Mouse (Mus musculus) heart, embryonic 16.5 days (tissue): ENCODE results near the gene Inhbb. TPM values are rescaled to one million over a fixed set of nuclear protein-coding genes. Genes with fewer than 3 reads are reported as not detected.

Experiments used
- ATAC-seq: fragments of 200-750 bp; cut with Nextera tagmentation; replicated peaks from 2 replicates; pipeline ENCODE4 v1.8.0; 2017; ENCODE audit warnings: moderate number of reproducible peaks; ENCODE audit not compliant: insufficient read depth, low FRiP score; ENCODE audit errors: extremely low read depth
- H3K27ac ChIP-seq: fragments of 300-500 bp; sonication (generic); 2 replicates; pipeline ENCODE4 v1.5.1; 2014; ENCODE audit warnings: mild to moderate bottlenecking, low read length, control low read depth, moderate library complexity
- H3K27me3 ChIP-seq: fragments of 300-500 bp; sonication (generic); 2 replicates; pipeline ENCODE4 v1.6.1; 2014; ENCODE audit warnings: low read length, mixed read lengths; ENCODE audit not compliant: control insufficient read depth, insufficient read depth
- H3K36me3 ChIP-seq: fragments of 300-500 bp; sonication (generic); 2 replicates; pipeline ENCODE4 v1.6.1; 2014; ENCODE audit not compliant: control insufficient read depth, insufficient read depth
- H3K4me1 ChIP-seq: fragments of 300-500 bp; sonication (generic); 2 replicates; pipeline ENCODE4 v1.6.1; 2014; ENCODE audit warnings: low read length, mixed read lengths; ENCODE audit not compliant: control insufficient read depth, insufficient read depth
- H3K4me2 ChIP-seq: fragments of 300-500 bp; sonication (generic); 2 replicates; pipeline ENCODE4 v1.6.1; 2014; ENCODE audit warnings: low read depth, mild to moderate bottlenecking, control low read depth, low read length
- H3K4me3 ChIP-seq: fragments of 300-500 bp; sonication (generic); 2 replicates; pipeline ENCODE4 v1.5.1; 2014; ENCODE audit warnings: mild to moderate bottlenecking, control low read depth, low read length
- H3K9ac ChIP-seq: fragments of 300-500 bp; sonication (generic); 2 replicates; pipeline ENCODE4 v1.6.1; 2014; ENCODE audit warnings: low read length, control low read depth
- H3K9me3 ChIP-seq: fragments of 300-500 bp; sonication (generic); replicated peaks from 2 replicates; pipeline ENCODE4 v1.6.1; 2016; ENCODE audit warnings: low read length; ENCODE audit not compliant: control insufficient read depth
- WGBS: fragments of 180-500 bp; shearing (Covaris S2); extraction: QIAGEN DNeasy Blood & Tissue Kit; methylation state at CpG from one replicate; pipeline ENCODE4 v1.1.7; 2014; 5-methylcytosine and 5-hydroxymethylcytosine counted together
- polyA plus RNA-seq: library from polyadenylated mRNA; unstranded; fragments of >200 nt; fragmentation: Nextera tagmentation; extraction: Ambion mirVana; gene quantifications from 2 replicates; pipeline ENCODE4 v1.2.1, GENCODE M21; 2015

Gene Inhbb
- 0.39 and 0.46 TPM in 2 replicates for polyA plus RNA-seq

DNA sequence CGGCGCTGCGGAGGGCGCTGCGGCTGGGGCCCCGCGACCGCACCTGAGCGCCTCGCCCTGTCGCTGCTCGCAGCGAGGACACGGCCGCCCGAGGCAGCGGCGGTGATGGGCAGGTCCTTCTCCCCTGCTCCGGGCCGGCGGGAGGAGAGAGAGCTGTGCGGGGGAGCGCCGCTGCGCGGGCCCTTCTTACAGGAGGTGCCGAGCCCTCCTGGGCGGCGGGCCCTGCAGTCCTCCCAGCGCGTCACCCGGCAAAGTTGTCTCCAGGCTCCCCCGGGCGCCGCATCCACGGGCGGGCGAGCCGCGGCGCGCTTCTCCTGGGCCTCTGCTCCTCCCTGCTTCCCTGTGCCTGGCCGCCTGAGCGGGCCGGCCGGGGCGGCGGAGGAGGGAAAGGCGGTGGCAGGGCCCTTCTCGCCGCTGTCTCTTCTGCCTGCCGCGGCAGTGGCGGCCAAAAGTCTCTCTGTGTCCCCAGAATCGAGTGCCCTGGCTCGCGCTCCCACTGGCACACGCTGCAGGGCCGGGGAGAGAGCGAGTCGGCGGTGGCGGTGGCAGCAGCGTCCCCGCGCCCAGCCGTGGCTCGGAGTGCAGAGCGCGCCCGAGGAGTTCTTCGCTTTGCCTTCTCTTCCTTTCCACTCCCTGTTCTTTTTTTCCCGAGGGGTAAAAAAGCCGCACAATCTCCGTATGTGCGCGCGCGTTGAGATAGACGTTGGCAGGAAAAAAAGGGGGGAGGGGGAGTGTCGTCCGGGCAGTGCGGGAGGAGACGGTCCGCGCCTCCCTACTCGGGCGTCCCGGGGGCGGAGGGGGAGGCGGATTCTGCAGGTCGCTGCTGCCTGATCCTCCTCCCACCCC is at the start of gene Inhbb:
Gene Inhbb (minus strand): TSS at position 673 of the 846 bp plus-strand sequence.
- Histone ChIP-seq H3K9me3 (no peaks in the 10 kb centered on the region), H3K36me3 (no peaks in the 10 kb centered on the region), H3K9ac (peak within 1 kb of the TSS; percentile 69), H3K27ac (no peak within 1 kb of the TSS), H3K27me3 (peaks cover 68% of the 10 kb centered on the region), H3K4me3 (peak within 1 kb of the TSS; percentile 78), H3K4me2 (peak within 1 kb of the TSS; percentile 100), H3K4me1 (peaks cover 16% of the 10 kb centered on the region)
- ATAC-seq: peak; percentile 24; the same call in 1 of the 2 replicates
- under 1% methylated on average over 74 of the region's 92 CpGs for WGBS

DNA sequence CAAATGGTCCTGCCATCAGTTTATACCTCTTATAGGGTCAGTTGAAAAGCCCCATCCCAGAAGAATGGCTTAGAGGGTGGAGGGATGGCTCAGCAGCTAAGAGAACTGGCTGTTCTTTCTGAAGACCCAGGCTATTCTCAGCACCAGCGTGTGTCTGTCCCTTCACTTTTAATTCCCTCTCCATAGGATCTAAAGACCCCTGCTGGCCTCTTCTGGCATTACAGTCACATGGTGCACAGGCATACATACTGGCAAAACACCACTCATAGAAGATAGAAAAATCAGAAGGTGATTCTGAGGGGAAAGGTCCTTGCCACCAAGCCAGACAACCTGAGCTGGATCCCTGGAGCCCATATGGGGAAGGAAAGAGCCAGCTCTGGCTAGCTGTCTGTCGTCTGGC is 41.3 kb upstream of the Inhbb start:
- WGBS: 51% methylated on average over 2 of the region's 2 CpGs
- Histone ChIP-seq H3K36me3 (no peaks in the 10 kb centered on the region), H3K9ac (no peak overlapping the region), H3K27me3 (no peaks in the 10 kb centered on the region), H3K4me3 (no peak overlapping the region), H3K27ac (no peak overlapping the region), H3K9me3 (no peaks in the 10 kb centered on the region), H3K4me1 (no peaks in the 10 kb centered on the region), H3K4me2 (no peak overlapping the region)
- no peak for ATAC-seq

DNA sequence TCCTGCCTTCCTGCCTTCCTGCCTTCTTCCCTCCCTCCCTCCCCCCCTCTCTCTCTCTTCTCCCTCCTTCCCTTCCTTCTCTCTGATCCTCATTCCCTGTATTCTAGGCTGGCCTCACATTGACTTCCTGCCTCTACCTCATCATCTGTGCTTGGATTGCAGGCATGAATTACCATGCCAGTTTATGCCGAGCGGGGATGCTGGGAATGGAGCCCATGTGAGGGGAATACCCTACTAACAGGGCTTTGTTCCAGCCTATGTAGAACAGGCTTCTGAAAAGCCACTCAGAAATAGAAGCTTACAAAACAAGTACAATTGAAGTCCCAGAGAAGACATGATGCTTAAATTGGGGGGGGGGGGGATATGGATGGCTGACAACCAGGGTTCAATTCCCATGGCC is 38.0 kb upstream of the Inhbb start:
- no peak overlapping the region for H3K4me3 ChIP-seq
- WGBS: 80% methylated on average over 2 of the region's 2 CpGs

DNA sequence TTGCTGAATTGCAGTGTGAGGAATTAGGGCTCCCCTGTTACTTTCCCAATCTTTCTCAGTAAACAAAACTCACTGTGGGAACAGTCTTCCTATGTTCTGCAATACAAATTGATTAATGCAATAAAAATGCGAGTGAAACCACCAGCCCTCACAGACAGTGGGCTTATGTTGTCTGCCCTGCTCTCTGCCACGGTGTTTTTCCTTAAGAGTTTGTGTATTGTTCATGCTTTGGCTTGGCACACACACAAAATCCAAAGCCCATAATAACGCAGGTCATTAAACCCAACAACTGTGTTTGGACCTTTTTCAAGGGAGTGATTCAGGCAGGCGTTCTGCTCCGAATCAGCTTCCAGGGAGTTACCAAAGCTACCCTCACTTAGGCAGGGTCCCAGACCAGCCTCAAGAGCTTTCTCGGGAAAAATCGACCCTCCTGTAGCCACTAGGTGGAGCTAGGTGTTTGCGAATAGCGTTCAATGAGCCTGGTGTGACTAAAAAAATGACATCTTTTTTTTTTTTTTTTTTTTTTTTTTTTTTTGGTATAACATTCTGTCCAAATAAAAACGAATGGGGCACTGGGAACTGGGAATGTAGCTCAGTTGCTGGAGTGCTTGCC is 36.1 kb upstream of the Inhbb start:
- peaks cover 5% of the 10 kb centered on the region for H3K4me1 ChIP-seq
- no peaks in the 10 kb centered on the region; the same call in 1 of the 2 replicates for H3K27me3 ChIP-seq
- ATAC-seq: no peak
- no peaks in the 10 kb centered on the region for H3K9me3 ChIP-seq
- no peak overlapping the region for H3K9ac ChIP-seq
- 11% methylated on average over 10 of the region's 10 CpGs for WGBS
- H3K27ac ChIP-seq: no peak overlapping the region
- H3K4me3 ChIP-seq: no peak overlapping the region
- no peaks in the 10 kb centered on the region for H3K36me3 ChIP-seq
- peak overlapping the region; percentile 18; the same call in 1 of the 2 replicates for H3K4me2 ChIP-seq

More for the DNA sequence above, 38.0 kb upstream of the Inhbb start:
- H3K27ac ChIP-seq: no peak overlapping the region
- no peaks in the 10 kb centered on the region for H3K36me3 ChIP-seq
- ATAC-seq: no peak
- H3K4me1 ChIP-seq: peaks cover 5% of the 10 kb centered on the region
- H3K9me3 ChIP-seq: no peaks in the 10 kb centered on the region
- no peaks in the 10 kb centered on the region; the same call in 1 of the 2 replicates for H3K27me3 ChIP-seq
- H3K4me2 ChIP-seq: no peak overlapping the region
- H3K9ac ChIP-seq: no peak overlapping the region

DNA sequence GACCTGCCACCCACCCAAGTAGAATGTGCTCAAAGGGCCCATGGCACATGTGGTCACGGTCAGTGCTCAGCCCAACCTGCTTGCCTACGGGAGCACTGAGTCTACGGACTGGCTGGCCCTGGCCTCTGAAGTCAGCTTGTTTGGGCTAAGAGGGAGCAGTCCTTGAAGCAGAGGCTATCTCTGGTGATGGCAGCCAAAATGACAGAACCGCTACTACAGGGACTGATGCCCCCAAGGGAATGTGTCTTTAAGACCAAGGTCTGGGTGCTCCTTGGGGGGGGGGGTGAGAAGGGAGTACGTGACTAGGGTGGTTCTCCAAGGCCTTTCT is 35.4 kb upstream of the Inhbb start:
- Histone ChIP-seq H3K4me3 (peak overlapping the region; percentile 32), H3K4me1 (peaks cover 5% of the 10 kb centered on the region), H3K27me3 (no peaks in the 10 kb centered on the region; the same call in 1 of the 2 replicates), H3K9ac (peak overlapping the region; percentile 22; the same call in 1 of the 2 replicates), H3K4me2 (peak overlapping the region; percentile 57), H3K36me3 (no peaks in the 10 kb centered on the region), H3K27ac (no peak overlapping the region), H3K9me3 (no peaks in the 10 kb centered on the region)
- no peak; the same call in 1 of the 2 replicates for ATAC-seq
- 36% methylated on average over 5 of the region's 5 CpGs for WGBS

DNA sequence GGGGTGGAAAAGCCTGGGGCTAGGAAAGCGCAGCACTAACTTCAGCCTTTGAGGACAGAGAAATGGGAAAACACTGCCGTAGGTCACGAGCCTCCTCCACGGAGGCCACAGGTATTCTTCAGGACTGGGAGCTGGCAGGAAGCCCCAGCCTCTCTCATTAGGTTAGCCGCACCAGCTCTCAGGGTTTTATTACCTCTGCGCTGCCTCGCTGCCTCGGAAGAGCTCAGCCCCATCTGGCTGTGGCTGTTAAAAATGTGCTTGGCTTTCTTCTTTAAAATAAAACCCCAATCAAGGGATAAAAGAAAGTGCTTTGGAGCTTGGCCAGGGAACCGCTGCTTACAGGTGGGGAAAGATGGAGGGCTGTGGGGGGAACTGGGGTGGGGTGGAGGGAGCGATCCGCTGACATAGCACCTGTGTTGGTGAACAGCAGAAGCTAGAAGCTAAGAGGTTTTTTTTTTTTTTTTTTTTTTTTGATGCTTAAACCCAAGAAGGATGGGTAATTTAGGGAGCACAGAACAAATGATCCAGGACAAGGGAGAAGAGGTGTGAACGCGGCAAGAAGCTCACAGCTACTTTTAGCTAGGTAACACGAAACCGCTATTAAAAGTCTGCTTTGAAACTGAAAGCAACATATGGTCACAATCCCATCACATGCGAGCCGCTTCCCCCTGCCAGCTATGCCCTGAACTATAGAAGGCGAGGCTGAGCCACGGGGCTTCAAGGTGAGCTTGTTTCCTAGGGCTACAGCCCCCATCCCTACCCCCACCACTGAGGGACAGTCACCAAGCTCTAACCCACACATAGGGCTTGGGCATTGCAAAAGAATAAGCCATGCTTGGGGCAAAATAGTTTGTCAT is 34.9 kb upstream of the Inhbb start:
- no peak for ATAC-seq
- Histone ChIP-seq H3K4me2 (peak overlapping the region; percentile 57), H3K36me3 (no peaks in the 10 kb centered on the region), H3K9me3 (no peaks in the 10 kb centered on the region), H3K9ac (peak overlapping the region; percentile 22; the same call in 1 of the 2 replicates), H3K4me3 (peak overlapping the region; percentile 32), H3K4me1 (peaks cover 5% of the 10 kb centered on the region), H3K27ac (no peak overlapping the region), H3K27me3 (no peaks in the 10 kb centered on the region; the same call in 1 of the 2 replicates)
- 33% methylated on average over 19 of the region's 19 CpGs for WGBS

DNA sequence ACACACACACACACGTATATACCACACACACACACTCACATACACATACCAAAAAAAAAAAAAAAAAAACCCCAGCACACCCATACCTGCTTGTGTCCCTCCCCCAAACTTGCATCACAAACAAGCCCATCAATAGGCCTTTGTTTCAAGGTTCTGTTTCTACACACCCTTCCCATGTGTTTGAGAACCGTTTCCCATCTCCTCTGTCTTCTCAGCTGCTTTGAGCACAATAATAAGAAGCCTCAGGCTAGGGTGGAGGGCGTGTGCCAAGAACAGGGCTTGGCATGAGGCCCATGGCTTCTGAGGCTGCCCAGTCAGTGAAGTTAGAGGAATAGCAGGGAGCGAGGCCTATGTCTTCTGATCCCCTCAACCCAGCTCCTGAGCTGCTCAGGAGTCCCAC is 31.7 kb upstream of the Inhbb start:
- Histone ChIP-seq H3K4me1 (peaks cover 5% of the 10 kb centered on the region), H3K36me3 (no peaks in the 10 kb centered on the region), H3K4me3 (no peak overlapping the region), H3K4me2 (no peak overlapping the region), H3K9me3 (no peaks in the 10 kb centered on the region), H3K27ac (no peak overlapping the region), H3K27me3 (no peaks in the 10 kb centered on the region; the same call in 1 of the 2 replicates), H3K9ac (no peak overlapping the region)
- 65% methylated on average over 4 of the region's 4 CpGs for WGBS
- ATAC-seq: no peak

DNA sequence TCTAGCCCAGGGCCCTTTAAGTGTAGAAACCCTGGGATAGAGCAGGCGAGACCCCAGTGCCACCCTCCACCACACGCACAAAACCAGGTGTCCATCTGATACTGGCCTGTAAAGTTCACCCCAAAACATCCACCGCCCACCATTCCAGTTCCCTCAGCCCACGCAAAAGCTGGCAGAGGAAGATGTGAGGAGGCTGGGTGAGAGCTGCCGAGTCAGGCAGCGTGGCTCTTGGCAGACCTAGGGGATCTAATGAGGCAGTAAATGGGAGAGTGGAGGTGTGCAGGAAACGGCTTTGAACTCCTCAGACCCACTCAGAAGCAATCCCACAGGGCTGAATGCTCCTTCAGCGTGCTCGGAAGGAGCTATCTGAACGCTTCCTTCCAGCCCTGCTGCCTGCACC is 29.4 kb upstream of the Inhbb start:
- no peaks in the 10 kb centered on the region for H3K27me3 ChIP-seq
- ATAC-seq: no peak
- no peaks in the 10 kb centered on the region for H3K36me3 ChIP-seq
- H3K9me3 ChIP-seq: no peaks in the 10 kb centered on the region
- WGBS: 58% methylated on average over 10 of the region's 10 CpGs
- no peak overlapping the region for H3K27ac ChIP-seq
- H3K4me1 ChIP-seq: no peaks in the 10 kb centered on the region
- no peak overlapping the region for H3K9ac ChIP-seq
- no peak overlapping the region for H3K4me2 ChIP-seq
- no peak overlapping the region for H3K4me3 ChIP-seq
